Mouse (Mus musculus) left cerebral cortex, postnatal 25 days (tissue): ENCODE results near the gene Gm45234. TPM values are rescaled to one million over a fixed set of nuclear protein-coding genes. Genes with fewer than 3 reads are reported as not detected.

Experiments
- DNase-seq, 2 experiments: peaks; one replicate each; pipeline ENCODE4 v3.0.0; 2022; ENCODE audit warnings: low spot score in 2 of 2, mixed read lengths in 1 of 2
- intact Hi-C: fragments of 180-260 bp; cut with DNase I; formaldehyde crosslinking; loops from one replicate; pipeline ENCODE4 v1.15.1; 2025
- microRNA-seq, 2 experiments: library from miRNA; unstranded; fragments of <30 nt; microRNA quantifications; one replicate each; pipeline ENCODE4 v1.2.0; 2022
- total RNA-seq, 2 experiments: library from RNA; stranded (reverse); gene quantifications; 2 replicates each; pipeline ENCODE4 v1.2.3; 2021

Gene Gm45234
- total RNA-seq, 2 experiments from 2014 or later = not detected

GRCm38 (mm10) chr6:124693243-124693981 is 62.4 kb downstream of the Gm45234 start:
- intact Hi-C loops = no loop called here
- DNase-seq = no peak

- intact Hi-C loops = no loop called here
- no peak for DNase-seq
Measured at GRCm38 (mm10) chr6:124690517-124690916, 65.3 kb downstream of the Gm45234 start.

Small RNA genes within 50 kb of the gene (microRNA-seq; reads per million reads assigned to microRNA genes)
- gene Mir141 = 0 to 1.2 reads per million in 2 experiments
- gene Mir200c = 12.4 to 15.8 reads per million in 2 experiments

Other genes with a start within 250 kb of the Gm45234 start
- gene C1ra, start 243.6 kb downstream of the Gm45234 start, total RNA-seq = 1 to 10 TPM; 1.1 TPM
- gene C1s1, start 213.7 kb downstream of the Gm45234 start, total RNA-seq = 1 to 10 TPM; 1.4 to 1.5 TPM
- gene C1rb, start 185.7 kb downstream of the Gm45234 start, total RNA-seq = under 1 TPM in 1 of 2 experiments, not detected in 1; 0.28 TPM
- gene C1s2, start 119.9 kb downstream of the Gm45234 start, total RNA-seq = under 1 TPM; 0.14 to 0.16 TPM
- gene Lpcat3, start 93.0 kb downstream of the Gm45234 start, total RNA-seq = 10 to 100 TPM; 22.4 to 31.2 TPM
- 10 to 100 TPM; 42.9 to 48.8 TPM for gene Emg1, start 43.8 kb downstream of the Gm45234 start, total RNA-seq
- 100 to 1,000 TPM; 112 to 120 TPM for gene Phb2, start 43.7 kb downstream of the Gm45234 start, total RNA-seq
- 1 to 10 TPM; 3.1 to 4.5 TPM for gene Ptpn6, start 17.3 kb downstream of the Gm45234 start, total RNA-seq
- gene Grcc10, start 14.6 kb downstream of the Gm45234 start, total RNA-seq = 100 to 1,000 TPM; 315 to 349 TPM
- gene Atn1, start 503 bp upstream of the Gm45234 start, total RNA-seq = 100 to 1,000 TPM; 154 to 162 TPM
- gene Eno2, start 13.7 kb upstream of the Gm45234 start, total RNA-seq = 1,000 to 10,000 TPM in 1 of 2 experiments, 100 to 1,000 TPM in 1; 999 to 1,002 TPM
- gene Lrrc23, start 23.7 kb upstream of the Gm45234 start, total RNA-seq = 1 to 10 TPM; 1.5 to 1.9 TPM
- gene Spsb2, start 52.6 kb upstream of the Gm45234 start, total RNA-seq = 1 to 10 TPM; 4.4 to 5.2 TPM
- 100 to 1,000 TPM; 739 to 808 TPM for gene Tpi1, start 58.3 kb upstream of the Gm45234 start, total RNA-seq
- gene Usp5, start 73.5 kb upstream of the Gm45234 start, total RNA-seq = 100 to 1,000 TPM; 176 to 177 TPM
- gene Cdca3, start 73.5 kb upstream of the Gm45234 start, total RNA-seq = 1 to 10 TPM in 1 of 2 experiments, under 1 TPM in 1; 0.50 to 1.1 TPM
- gene Gnb3, start 84.3 kb upstream of the Gm45234 start, total RNA-seq = under 1 TPM in 1 of 2 experiments, not detected in 1; 0.18 TPM
- 10 to 100 TPM; 21.9 to 25.7 TPM for gene P3h3, start 101.7 kb upstream of the Gm45234 start, total RNA-seq
- 100 to 1,000 TPM; 207 to 229 TPM for gene Gpr162, start 108.0 kb upstream of the Gm45234 start, total RNA-seq
- gene Cd4, start 132.2 kb upstream of the Gm45234 start, total RNA-seq = 1 to 10 TPM; 2.8 to 8.7 TPM
- 1 to 10 TPM; 2.9 to 3.6 TPM for gene Lag3, start 155.7 kb upstream of the Gm45234 start, total RNA-seq
- 1,000 to 10,000 TPM in 1 of 2 experiments, 100 to 1,000 TPM in 1; 954 to 1,041 TPM for gene Ptms, start 164.1 kb upstream of the Gm45234 start, total RNA-seq
- 100 to 1,000 TPM; 648 to 675 TPM for gene Mlf2, start 175.4 kb upstream of the Gm45234 start, total RNA-seq
- gene Cops7a, start 209.5 kb upstream of the Gm45234 start, total RNA-seq = 100 to 1,000 TPM; 149 to 163 TPM
- 100 to 1,000 TPM; 169 to 181 TPM for gene Pianp, start 240.7 kb upstream of the Gm45234 start, total RNA-seq